Mouse (Mus musculus): ENCODE measurements around the gene Ldb1.

GRCm38 (mm10) chr19:46044271-46044992, 582 bp downstream of the Ldb1 start, which contains the start of gene Pprc1:
- TF ChIP-seq POLR2A (IDR thresholded peaks at IDR 0.05; ENCODE audit: low read depth, low read length) (no peak), CTCF (conservative IDR thresholded peaks at IDR 0.05 in 1 of 2, IDR thresholded peaks at IDR 0.05 in 1 of 2; ENCODE audit: low read depth in 2 of 2, low read length in 2 of 2) (no peak), ELF1 (IDR thresholded peaks at IDR 0.05; ENCODE audit: low read depth, low read length) (no peak), ZC3H11A (IDR thresholded peaks at IDR 0.05; ENCODE audit: low read depth, low read length) (no peak), E2F4 (IDR thresholded peaks at IDR 0.05; ENCODE audit: insufficient replicate concordance, low read depth, low read length) (no peak), CHD2 (IDR thresholded peaks at IDR 0.05; ENCODE audit: low read length) (no peak), EP300 (IDR thresholded peaks at IDR 0.05; ENCODE audit: low read length) (no peak), USF1 (IDR thresholded peaks at IDR 0.05; ENCODE audit: low read depth, low read length) (no peak), NELFE (IDR thresholded peaks at IDR 0.05; ENCODE audit: low read depth, low read length) (no peak), MEF2A (IDR thresholded peaks at IDR 0.05; ENCODE audit: borderline replicate concordance, low read depth, low read length) (no peak; the same call in 1 of the 2 replicates), JUND (conservative IDR thresholded peaks at IDR 0.05; ENCODE audit: low read depth, low read length) (no peak), SIN3A (IDR thresholded peaks at IDR 0.05; ENCODE audit: low read length) (no peak; the same call in 1 of the 2 replicates), MAFK (IDR thresholded peaks at IDR 0.05; ENCODE audit: insufficient replicate concordance, low read length) (no peak)
